Mouse (Mus musculus) MEL-GATA-1-ER (cell line): ENCODE data around the gene Rnf8.
A peak's percentile ranks its signal among the peaks of the same experiment; 100 is the strongest.

ENCODE experiments used
- DNase-seq: peaks from one replicate; pipeline ENCODE4 v3.0.0-alpha.2; 2012; ENCODE audit warnings: low read depth; ENCODE audit errors: extremely low read depth

Gene Rnf8

DNA sequence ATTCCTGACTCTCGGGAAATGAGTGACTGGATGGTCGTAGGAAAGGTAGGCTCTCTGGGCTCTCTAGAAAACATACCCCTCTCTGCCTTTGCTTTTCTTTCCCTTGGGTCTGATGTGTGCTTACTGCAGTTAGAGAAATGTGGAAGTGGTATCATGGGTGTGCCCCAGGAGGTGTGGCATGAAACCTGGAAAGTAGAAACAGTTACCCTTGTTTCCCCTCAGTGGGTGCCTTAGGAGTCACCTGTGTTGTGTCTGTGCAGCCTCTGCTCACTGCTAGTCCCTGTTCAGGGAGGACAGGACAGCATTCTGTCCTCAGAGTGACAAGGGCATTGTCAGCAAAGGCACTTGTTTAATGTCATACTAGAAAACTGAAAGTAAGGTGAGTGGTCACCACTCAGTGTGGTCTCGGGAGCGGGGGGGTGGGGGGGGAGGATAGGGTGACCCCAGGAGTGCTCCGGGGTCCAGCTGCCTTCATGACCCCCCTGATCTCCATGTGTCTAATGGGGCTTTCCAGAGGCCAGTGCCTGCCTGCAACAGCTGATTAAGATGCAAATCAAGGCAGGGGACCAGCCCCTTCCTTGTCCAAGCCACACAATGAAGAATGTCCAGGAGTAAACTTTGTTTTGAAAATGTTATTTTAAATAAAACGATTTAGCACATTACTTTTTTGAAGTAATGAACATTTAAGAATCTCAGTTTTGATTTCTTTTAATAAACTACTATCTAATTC, 64.6 kb downstream of the Rnf8 start:
- no peak for DNase-seq

DNA sequence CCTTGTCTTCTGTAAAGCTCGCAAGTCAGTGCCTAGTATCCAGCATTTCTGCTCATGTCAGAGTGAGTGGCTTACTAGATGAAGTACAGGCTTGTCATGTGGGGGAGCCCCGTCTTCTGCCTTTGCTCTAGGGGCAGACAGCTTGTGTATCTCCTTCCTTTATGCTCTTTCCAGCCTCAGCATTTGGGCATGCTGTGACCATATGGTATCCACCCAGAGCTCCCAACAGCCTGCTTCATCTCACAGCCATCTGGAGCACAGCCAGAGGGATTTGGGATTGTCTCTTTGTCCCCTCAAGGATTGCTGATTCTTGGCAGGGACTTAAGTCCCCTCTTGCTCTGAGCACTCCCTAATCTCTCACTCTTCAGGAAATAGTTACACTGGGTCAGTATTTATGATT, 65.6 kb downstream of the Rnf8 start:
- no peak for DNase-seq

DNA sequence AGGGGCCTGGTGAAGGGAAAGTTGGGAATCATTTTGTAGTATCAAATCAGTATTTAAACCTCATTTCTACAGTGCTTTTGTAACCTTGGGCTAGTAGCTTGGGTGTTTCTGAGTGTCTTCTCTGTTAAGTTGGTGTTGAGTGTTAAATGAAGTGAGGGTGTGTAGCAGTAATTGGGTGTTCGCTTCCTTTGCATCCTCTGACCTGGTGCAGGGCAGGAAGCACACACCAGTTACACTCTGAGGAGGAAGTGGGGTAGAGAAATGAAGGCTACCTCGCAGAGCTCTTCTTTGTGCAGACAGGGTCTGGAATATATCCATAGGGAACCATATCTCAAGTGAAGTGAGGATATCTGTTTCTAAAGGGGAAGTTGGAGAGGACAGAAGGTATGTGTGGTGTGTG, 66.3 kb downstream of the Rnf8 start:
- DNase-seq = no peak

DNA sequence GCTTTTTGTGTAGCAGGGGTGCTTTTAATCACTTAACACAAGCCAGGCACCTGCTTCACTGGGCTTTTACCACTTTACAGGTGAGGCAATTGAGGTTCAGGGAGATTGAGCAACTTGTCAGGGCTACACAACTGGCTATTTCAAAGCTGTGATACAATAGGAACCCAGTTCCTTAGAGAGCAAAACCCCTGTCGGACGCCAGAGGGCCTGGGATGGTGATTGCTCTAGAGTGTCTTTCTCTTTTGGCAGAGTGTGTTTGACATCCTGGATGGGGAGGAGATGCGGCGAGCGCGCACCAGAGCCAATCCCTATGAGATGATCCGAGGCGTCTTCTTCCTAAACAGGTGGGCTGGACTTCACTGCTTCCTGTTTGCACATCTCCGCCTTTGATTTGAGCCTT, 67.1 kb downstream of the Rnf8 start:
- DNase-seq = no peak

DNA sequence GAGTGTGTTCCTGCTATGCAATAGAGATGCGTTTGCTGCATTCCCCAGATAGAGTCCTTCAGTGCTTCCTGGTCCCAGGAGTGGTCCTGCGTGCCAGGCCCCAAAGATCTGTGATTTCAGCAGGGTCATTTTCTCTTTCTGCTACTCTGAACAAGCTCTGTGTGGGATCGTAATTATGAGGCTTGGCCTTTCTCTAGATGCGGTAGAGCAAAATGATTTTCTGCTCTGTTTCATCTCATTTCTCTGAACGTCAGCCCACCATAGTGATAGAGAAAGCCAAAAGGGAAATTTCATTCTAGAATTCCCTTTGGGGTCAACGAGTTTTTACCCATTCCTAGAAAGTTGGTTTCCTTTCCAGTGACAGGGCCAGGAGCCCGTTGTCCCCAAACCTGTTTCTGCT, 67.7 kb downstream of the Rnf8 start:
- DNase-seq = no peak

DNA sequence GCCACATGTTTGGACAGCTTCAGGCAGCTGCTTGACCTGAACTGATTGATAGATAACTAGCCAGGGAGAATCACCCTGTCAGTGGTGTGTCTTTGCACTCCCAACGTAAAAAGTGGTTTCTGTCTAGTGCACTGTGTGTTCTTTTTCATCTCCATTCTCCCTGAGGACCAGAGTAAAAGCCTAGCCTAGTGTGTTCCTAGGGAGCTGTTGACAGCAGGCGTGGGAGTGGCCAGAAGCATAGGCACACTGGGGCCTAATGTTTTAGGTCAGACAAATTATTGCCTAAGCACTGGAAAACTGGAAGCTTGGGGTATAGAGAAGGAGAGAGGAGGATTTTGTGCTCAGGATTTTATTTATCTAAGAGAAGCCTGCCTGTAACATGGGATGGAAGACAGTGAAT, 68.5 kb downstream of the Rnf8 start:
- no peak for DNase-seq

DNA sequence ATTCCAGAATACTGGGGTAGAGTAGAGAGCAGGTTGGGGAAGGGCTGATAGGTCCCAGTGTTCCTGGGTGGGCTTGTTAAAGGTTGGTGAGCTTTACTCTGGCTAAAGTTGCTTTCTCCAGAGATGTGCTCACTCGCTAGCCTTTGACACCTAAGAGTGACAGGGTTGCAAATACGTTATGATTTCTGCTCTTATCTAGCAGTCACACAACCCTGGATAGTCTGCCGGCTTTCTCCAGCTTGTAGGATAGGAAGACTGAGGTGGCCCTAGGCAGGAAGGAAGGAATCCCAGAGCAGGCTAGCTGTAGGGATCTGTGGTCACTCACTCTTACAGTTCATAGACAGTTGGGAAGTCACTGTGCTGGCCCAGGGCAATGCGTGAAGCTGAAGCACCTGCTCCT, 69.7 kb downstream of the Rnf8 start:
- no peak for DNase-seq

DNA sequence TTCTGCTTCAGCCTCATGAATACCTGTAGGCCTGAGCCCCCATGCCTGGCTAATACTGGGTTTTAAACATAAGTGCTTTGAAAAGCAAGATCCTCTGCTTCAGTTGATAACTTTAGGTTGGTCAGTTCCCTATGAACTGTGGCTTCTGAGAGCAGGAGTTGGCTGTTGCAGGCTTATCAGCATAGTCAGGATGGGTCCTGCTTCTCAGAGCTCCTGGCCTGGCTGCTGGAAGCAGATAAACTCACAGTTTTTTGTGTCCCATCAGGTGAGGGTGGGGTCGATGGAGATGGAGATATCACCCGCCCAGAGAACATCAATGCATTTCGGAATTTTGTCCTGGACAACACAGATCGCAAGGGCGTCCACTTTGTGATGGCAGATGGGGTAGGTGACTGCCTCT, 72.2 kb downstream of the Rnf8 start:
- peak; percentile 46 for DNase-seq

DNA sequence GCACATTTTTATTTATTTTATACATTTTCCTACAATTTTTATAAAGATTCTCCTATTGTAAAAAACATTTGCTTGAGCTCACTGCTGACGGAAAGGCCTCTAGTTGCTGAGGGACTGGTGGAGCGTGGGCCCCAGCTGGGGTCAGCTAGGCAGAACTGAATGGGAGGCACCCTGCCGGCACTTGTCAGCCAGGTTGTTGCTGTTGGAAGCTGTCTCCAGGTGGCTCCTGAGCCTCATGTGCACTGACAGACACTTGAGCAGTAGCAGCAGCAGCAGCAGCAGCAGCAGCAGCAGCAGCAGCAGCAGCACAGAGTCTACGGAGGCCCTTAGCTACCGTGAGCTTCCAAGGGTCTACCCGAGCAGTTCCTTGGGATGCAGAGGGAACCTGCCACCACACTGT, 72.8 kb downstream of the Rnf8 start:
- DNase-seq = no peak

DNA sequence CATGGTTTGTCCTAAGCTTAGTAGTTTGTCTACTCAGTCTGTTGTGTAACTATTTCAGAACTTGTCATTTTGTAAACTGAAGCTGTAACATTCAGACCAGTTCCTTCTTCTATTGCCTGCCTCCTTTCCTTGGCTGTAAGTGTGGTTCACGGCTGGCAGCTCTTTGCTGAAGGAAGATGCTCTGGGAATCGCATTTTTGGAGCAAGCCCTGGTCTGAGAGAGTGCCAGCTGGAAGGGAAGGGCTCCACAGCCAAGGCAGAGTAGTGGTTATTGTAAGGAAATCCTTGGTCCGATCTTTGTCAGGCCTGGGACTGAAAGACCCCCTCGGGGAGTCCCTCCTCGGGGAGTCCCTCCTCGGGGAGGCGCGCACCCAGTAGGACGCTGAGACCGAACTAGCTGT, 74.0 kb downstream of the Rnf8 start:
- no peak for DNase-seq

DNA sequence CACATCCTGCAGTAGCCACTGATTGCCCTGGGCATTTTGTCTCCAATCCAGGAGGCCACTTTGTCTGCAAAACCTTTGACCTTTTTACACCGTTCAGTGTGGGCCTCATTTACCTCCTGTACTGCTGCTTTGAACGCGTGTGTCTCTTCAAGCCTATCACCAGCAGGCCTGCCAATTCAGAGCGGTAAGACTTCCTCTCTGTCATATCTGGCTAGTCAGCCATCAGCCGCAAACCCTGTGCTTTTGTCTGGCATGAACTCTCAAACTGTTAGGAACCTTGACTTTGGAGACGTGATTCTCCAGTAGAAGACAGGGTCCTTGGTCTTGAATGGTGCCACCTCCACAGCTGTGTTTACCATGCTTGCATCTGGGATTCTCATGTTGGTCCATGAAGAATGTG, 75.7 kb downstream of the Rnf8 start:
- DNase-seq = no peak

DNA sequence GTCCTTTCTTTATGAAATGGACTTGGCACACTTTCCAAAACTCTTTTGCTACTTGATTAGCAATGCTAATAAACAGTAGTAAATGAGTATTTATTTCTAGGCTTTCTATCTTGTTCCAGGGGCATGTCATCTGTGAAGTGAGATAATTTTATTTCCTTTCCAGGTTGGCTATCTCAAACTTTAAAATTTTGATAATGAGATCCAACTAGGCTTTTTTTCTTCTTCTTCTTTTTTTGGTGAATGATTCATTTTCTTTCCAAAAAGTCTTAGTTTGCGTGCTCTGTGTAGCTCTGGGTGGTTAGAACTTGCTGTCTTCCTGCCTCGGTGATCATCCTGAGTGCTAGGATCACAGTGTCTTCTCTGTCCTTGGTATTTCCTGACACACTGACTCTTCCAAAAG, 78.2 kb downstream of the Rnf8 start:
- no peak for DNase-seq

DNA sequence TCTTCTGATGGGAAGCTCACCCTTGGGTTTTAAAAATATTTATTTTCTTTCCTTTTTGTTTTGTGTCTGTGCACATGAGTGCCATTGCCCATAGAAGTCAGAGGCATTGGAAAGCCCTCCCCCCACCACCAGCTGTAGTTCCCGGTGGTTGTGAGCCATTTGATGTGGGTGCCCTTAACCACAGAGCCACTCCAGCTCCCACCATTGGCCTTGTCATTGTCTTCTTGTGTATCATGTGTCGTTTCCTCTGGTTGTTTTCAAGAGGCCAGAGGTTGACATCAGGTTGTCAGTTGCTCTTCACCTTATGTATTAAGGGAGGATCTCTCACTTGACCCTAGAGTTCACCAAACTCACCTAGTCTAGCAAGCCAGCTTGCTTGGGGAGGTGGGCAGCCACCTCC, 79.0 kb downstream of the Rnf8 start:
- no peak for DNase-seq

DNA sequence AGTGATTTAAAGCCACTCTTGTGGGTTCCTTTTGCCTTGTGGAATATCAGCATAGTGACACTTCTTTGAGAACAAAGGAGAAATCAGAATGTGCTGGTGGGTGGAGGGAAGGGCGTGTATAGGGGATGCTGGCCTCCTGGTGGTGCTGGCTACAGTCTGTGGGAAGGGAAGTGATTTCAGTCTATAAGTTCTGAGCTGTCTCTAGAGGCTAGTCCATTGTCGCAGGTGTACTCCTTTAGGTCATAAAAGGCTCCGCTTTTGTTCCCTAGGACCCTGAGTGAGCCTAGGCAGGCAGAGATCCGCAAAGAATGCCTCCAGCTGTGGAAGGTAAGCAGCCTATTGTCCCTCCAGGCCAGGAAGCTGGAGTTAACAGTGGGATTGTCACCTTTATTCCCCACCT, 79.9 kb downstream of the Rnf8 start:
- no peak for DNase-seq
